Mouse (Mus musculus) gastrocnemius, adult 2 months (tissue): ENCODE measurements around the gene Rapgef1. TPM values are rescaled to one million over a fixed set of nuclear protein-coding genes. Genes with fewer than 3 reads are reported as not detected.

Experiments used
- DNase-seq: peaks from one replicate; pipeline ENCODE4 v3.0.0; 2022
- H3K27ac ChIP-seq: fragments of 200-600 bp; 2 replicates; pipeline ENCODE4 v1.8.1; 2022; ENCODE audit warnings: mild to moderate bottlenecking
- H3K4me3 ChIP-seq: fragments of 200-600 bp; 2 replicates; pipeline ENCODE4 v1.8.1; 2022; ENCODE audit warnings: mild to moderate bottlenecking, moderate library complexity
- CTCF ChIP-seq: fragments of 200-600 bp; IDR thresholded peaks from 2 replicates; pipeline ENCODE4 v1.8.1; 2022; ENCODE audit warnings: antibody characterized with exemption, mild to moderate bottlenecking, moderate library complexity
- intact Hi-C: fragments of 180-260 bp; cut with DNase I; formaldehyde crosslinking; loops from one replicate; pipeline ENCODE4 v1.15.1; 2025
- total RNA-seq, 2 experiments: library from RNA; stranded (reverse); gene quantifications; 2 replicates each; pipeline ENCODE4 v1.2.3; 2021

The Rapgef1 gene
- total RNA-seq, 2 experiments from 2014 or later, result 135 to 139 TPM

DNA sequence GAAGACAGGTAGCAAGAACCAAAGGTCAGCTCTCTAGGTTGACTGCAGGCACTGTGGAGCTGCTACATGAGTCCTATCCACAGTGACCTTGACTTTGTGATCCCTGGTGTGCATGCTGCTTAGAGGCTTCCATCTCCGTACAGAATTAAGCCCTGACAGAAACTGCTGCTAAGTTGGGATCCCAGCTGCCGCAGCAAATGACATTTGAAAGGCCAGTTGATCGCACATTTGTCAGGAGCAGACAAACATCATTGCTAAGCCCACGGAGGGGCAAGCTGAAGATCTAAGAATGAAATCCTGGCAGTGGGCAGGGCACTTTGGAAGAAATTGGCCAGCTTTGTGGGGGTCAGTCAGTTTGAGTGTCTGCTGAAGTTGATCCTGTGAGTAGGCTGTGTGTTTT, 51.9 kb downstream of the Rapgef1 start:
- peak; percentile 36 for DNase-seq
- intact Hi-C loops, result loop anchor here (5.0 kb wide), 1 partner anchor 36 kb away; no protein-coding TSS in a partner anchor
- peak overlapping the region; percentile 80 for H3K27ac ChIP-seq

DNA sequence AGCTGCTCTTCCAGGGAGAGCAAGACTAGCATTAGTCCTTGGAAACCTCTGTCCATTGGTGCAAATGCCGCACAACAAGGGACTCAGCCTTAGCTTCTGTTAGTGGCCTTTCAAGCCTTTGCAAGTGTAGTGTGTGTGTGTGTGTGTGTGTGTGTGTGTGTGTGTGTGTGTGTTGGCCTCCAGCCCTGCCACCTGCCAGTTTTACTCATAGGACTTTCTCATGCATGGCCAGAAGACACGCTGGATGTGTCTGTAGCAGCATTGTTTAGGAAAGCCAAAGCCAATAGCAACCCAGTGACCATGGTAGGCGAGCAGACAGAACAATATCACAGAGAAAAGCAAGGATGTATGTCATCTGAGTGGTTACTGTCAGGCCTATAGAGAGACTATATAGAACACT, 52.3 kb downstream of the Rapgef1 start:
- DNase-seq, result no peak
- Histone ChIP-seq H3K4me3 (peak overlapping the region; percentile 21; the same call in 1 of the 2 replicates), H3K27ac (peak overlapping the region; percentile 80)
- no peak for TF ChIP-seq CTCF
- intact Hi-C loops, result loop anchor here (5.0 kb wide), 1 partner anchor 35 kb away; no protein-coding TSS in a partner anchor

More for the DNA sequence above, 51.9 kb downstream of the Rapgef1 start:
- no peak for TF ChIP-seq CTCF
- H3K4me3 ChIP-seq, result peak overlapping the region; percentile 49

DNA sequence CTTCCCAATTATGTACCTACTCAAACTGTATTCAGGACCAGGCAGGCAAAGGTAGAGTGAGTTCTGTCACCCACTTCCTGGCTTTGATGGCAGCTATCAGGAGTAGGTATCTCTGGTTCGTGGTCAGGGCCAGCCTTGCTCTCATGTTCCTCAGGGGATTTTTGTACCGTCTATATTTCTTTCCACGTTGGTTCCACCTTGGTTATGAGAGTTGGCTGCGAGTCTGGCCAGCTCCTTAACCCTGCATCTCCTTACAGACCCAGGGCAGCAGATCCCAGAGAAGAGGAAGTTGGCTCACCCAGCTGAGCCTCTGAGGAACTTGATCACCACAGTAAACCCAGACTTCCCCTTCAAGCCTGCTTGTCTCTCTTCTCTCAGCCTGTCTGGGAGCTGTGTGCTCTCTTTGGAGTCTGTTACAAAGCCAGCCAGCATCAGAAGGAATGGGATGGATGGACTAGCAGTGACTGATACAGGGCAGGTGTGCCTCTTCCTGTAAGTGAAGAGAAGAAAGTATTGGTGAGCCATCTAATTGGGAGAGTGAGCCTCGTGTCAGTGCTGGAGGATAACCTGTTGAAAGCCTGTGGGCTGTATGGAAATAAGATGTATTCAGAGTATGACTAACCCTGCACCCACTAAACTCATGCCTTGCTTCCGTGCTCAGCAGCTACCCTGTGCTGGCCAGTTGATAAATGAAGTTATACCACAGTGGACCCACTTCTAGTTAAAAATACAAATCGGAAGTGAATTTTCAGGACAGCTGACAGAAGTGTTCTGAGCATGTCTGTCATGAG, 53.4 kb downstream of the Rapgef1 start:
- TF ChIP-seq CTCF, result no peak
- intact Hi-C loops, result loop anchor here (5.0 kb wide), 1 partner anchor 34 kb away; no protein-coding TSS in a partner anchor
- peak; percentile 60 for DNase-seq
- no peak overlapping the region for H3K4me3 ChIP-seq
- peak overlapping the region; percentile 80 for H3K27ac ChIP-seq

DNA sequence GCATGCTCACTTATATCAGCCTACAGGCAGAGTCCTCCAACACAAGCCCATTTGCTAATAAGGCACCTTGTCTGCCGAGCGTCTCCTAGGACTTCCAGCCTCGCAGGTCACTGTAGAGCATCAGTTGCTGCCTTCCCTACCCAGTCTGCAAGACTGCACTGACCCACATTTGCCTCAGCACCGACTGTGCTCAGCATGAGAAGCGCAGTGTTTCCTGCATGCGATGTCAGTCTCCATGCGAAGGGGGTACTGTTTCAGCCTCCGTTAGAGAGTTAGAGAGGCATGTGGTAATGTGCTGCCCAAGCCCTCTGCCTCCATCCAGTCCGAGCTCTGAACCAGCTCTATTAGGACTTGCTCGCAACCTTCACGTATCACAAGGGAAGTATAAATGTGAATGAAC, 54.6 kb downstream of the Rapgef1 start:
- no peak overlapping the region for H3K4me3 ChIP-seq
- peak overlapping the region; percentile 38; the same call in 1 of the 2 replicates for H3K27ac ChIP-seq
- DNase-seq, result no peak
- TF ChIP-seq CTCF, result no peak
- intact Hi-C loops, result loop anchor here (5.0 kb wide), 1 partner anchor 33 kb away; no protein-coding TSS in a partner anchor

DNA sequence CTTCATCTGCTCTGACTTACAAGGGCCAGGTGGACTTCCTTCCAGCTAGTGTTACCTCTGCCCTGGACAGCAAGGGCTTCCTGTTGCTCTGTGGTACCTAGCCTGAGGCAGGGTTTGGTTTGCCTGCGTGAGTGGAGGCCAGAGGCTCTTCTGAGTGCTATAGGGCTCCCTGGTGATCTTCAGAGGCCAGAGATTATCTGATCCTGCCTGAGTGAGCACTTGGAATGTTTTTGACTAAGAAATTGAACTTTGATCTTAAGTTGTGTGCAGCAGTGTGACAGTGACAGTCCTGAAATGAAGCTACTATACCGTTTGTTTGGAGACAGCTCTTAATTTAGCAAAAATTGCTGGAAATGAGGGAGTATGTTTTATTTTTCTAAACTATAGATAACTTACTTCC, 55.0 kb downstream of the Rapgef1 start:
- no peak for DNase-seq

DNA sequence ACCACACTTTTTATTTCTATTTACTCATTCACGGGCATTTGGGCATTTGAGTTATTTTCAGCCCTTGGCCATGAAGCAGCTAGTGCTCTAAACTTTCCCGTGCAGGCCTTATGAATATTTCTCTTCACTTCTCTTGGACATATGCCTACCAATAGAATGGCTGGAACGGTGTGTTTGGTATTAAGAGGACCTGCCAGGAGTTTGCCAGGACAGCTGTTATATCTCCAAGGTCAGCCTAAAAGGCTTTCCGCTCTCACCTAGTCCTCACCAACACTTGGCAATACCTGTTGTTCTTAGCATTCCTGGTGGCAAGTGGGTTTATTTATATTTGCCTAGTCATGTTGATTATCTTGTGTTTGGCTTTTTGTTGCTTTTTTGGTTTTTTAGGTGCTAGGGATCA, 56.3 kb downstream of the Rapgef1 start:
- no peak for DNase-seq

More for the DNA sequence above, 55.0 kb downstream of the Rapgef1 start:
- intact Hi-C loops, result loop anchor here (5.0 kb wide), 1 partner anchor 33 kb away; no protein-coding TSS in a partner anchor
- no peak for TF ChIP-seq CTCF
- Histone ChIP-seq H3K4me3 (no peak overlapping the region), H3K27ac (peak overlapping the region; percentile 38; the same call in 1 of the 2 replicates)

DNA sequence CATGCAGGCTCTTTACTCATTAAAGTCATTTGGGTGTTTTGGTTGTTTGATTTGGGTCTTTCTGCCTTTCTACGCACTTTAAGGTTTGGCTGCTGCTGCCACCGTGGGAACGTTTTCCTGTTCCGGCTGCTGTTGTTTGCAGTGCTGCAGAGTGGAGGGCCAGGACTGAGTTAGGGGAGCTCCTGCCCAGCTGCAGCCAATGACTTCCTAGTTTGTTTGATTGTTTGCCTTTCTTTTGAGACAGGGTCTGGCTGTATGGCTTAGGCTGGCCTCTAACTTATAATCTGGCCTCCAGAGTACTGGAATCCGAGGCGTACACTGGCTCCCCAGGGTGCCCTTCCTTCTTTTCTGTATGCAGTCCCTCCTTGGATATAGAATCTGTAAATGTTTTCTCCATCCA, 57.0 kb downstream of the Rapgef1 start:
- peak overlapping the region; percentile 71 for H3K27ac ChIP-seq
- intact Hi-C loops, result no loop called here
- no peak for TF ChIP-seq CTCF

More for the DNA sequence above, 56.3 kb downstream of the Rapgef1 start:
- intact Hi-C loops, result no loop called here
- H3K4me3 ChIP-seq, result peak overlapping the region; percentile 1; the same call in 1 of the 2 replicates
- TF ChIP-seq CTCF, result no peak
- H3K27ac ChIP-seq, result peak overlapping the region; percentile 71; the same call in 1 of the 2 replicates

DNA sequence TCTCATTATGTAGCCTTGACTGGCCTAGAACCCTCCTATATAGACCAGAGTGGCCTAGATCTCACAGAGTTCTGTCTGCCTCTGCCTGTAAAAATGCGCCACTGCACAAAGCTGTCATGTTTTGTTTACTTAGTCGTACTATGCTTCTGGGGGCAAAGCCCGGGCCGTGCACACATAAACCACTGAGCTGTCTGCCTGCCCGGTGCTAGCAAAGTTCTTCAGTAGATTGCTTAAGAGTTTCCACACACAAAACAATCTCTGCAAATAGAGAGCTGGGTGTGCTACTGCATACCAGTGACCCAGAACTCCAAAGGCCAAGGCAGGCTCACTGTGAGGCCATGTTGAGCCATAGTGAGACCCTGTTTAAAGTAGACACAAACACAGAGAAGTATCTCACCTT, 58.3 kb downstream of the Rapgef1 start:
- intact Hi-C loops, result no loop called here
- H3K27ac ChIP-seq, result peak overlapping the region; percentile 64
- H3K4me3 ChIP-seq, result no peak overlapping the region
- DNase-seq, result no peak
- TF ChIP-seq CTCF, result no peak

More for the DNA sequence above, 57.0 kb downstream of the Rapgef1 start:
- DNase-seq, result no peak
- H3K4me3 ChIP-seq, result no peak overlapping the region

DNA sequence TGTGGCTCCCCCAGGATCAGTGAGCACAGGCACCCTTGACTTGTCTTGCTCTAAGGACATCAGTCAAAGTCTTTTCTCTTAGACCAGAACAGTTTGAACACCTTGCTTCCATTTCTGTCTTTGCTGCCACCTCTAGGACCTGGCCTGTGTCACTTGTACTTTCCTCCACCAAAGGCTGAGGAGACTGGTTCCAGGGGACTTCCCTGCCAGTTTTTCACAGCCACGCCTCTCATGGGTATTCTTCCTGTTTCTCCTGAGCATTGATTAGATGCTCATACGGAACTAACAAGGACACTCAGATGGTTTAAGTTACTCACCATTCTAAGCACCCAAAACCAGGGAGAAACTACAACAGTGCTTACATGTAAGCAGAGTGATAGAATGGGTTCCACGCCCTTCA, 59.0 kb downstream of the Rapgef1 start:
- no peak for DNase-seq
- Histone ChIP-seq H3K4me3 (no peak overlapping the region), H3K27ac (peak overlapping the region; percentile 64)
- intact Hi-C loops, result no loop called here
- TF ChIP-seq CTCF, result no peak

DNA sequence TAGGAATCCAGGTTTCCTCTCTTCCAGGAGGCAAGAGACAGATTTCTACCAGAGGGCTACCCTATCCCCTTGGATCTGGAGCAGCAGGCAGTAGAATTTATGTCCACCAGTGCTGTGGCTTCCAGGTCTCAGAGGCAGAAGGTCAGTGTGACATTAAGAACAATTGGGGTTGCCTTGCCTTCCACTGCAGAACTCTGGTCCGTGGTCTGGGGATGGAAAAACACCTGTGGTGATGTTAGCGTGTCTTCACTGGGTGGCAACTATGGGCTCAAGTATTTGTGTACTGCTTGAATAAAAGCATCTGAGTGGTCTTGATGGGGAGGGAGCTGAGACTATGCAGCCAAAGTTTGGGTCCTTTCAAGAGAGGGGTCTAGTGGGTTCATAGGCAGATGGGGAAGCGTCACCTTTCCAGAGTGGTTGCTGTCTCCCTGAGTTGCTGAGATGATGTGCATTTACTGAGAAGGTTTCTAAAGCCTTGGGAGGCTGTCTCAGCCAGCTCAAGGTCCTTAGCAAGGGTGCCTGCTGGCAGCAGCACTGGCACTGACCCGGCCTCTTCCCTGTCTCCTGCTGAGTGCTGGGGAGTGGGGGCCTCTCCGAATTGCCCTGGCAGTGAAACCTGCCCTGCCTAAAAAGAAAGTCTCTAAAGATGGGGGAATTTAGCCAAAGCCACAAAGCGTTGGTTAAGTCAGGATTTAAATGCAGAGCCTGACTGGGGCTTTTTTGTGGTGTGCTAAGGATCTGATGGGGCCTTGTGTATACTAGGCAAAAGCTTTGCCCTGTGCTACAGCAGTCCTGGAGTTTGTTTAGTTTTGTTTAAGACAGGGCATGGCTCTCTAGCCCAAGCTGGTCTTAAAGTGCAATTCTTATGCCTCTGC, 60.4 kb downstream of the Rapgef1 start:
- H3K27ac ChIP-seq, result no peak overlapping the region
- intact Hi-C loops, result no loop called here
- DNase-seq, result no peak
- H3K4me3 ChIP-seq, result no peak overlapping the region
- TF ChIP-seq CTCF, result no peak

DNA sequence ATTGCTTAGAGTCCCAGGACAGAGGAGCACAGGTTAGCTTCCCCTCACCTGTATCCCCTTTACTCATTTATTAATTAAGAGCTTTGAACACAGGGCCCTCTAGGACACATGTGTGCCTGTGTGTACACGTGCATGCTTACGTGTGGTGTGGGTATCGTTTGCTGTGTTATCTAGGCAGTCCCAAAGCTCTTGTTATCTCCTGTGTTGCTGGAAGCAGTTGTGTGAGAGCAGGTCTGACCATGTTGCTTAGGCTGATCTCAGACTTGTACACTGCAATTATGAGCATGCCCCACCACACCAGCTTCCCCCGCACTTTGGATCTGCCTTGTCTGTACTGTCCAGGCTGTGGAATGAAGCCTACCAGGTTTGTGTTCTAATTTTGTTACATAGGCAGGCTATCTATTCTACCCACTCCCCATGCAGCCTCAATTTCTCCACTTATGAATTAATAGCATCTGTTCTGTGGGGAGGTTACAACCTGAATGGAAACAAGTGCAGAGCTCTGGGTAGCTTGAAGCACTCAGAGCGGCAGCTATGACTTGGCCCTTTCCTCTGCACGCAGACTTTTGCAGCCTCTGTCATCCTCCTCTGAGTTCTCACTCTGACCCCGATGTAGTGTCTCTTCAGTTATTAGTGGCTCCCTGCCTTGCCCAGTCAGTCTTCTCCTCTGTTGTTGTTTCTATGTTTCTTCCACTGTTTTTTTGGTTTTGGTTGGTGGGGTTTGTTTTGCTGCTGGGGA, 63.9 kb downstream of the Rapgef1 start:
- TF ChIP-seq CTCF, result no peak
- intact Hi-C loops, result no loop called here
- no peak overlapping the region for H3K4me3 ChIP-seq
- no peak for DNase-seq
- H3K27ac ChIP-seq, result no peak overlapping the region

DNA sequence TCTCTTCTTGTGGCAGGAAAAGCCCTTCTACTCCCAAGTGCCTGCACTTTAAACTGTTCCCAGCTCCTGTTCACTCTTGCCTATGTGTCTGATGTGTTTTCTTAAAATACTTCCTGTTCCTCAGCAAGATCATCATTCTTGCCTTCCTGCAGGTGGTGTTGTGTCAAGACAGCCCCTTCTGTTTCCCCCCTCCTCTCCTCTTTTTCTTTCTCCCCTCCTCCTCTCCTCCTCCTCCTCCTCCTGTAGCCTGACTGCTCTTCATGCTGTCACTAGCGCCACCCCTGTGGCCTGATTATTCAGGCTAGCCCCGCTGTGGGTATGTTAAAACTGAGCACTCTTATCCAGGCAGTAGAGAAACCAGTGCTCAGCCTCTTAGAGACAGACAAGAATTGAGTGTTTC, 65.0 kb downstream of the Rapgef1 start:
- TF ChIP-seq CTCF, result no peak

More for the DNA sequence above, 65.0 kb downstream of the Rapgef1 start:
- H3K4me3 ChIP-seq, result no peak overlapping the region
- intact Hi-C loops, result no loop called here
- DNase-seq, result no peak
- H3K27ac ChIP-seq, result no peak overlapping the region
